Mouse (Mus musculus): Measurements from ENCODE around the gene Kcnab2. TPM values are rescaled to one million over a fixed set of nuclear protein-coding genes. Genes with fewer than 3 reads are reported as not detected.

The Kcnab2 gene
- polyA plus RNA-seq (2012; ENCODE audit: insufficient read depth, insufficient read length, missing spikeins) = 68.8 and 85.3 TPM in 2 replicates

GRCm38 (mm10) chr4:152477466-152478223 is at the start of gene Kcnab2:
TSS of gene Kcnab2 (minus strand) at chr4:152477871.
- peak within 1 kb of the TSS; percentile 32; the same call in 1 of the 2 replicates for H3K27ac ChIP-seq (ENCODE audit: insufficient read depth, low read depth, low read length)
- TF ChIP-seq POLR2A (IDR thresholded peaks at IDR 0.05; ENCODE audit: borderline replicate concordance, low read depth, low read length) (no peak), CTCF (IDR thresholded peaks at IDR 0.05; ENCODE audit: low read depth, low read length) (no peak)
- peaks cover 12% of the 10 kb centered on the region for H3K4me1 ChIP-seq (ENCODE audit: control insufficient read depth, insufficient read depth, low read length)
- H3K4me3 ChIP-seq (ENCODE audit: insufficient read depth, low read length) = peak within 1 kb of the TSS; percentile 96

DNA sequence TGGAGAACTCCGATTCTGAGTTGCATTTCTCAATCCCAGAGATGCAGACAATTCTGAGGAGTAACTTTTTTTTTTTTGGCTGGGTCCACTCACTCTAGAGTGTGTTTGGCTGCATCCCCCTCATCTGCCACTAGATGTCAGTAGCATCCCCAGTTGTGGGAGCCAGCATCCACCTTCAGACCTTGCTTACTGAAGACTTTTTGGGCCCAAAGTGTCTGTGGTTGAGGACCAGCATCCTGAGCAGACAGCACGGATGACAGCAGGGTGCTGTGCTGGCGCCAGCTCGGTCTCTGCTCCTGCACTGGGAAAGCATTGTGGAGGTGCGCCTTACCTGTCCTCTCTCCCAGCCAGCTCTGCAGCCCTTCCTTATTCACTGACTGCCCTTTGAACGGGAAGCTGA is 42.4 kb upstream of the Kcnab2 start:
- H3K27ac ChIP-seq (ENCODE audit: insufficient read depth, low read depth, low read length) = no peak overlapping the region
- H3K4me3 ChIP-seq (ENCODE audit: insufficient read depth, low read length) = no peak overlapping the region
- TF ChIP-seq POLR2A (IDR thresholded peaks at IDR 0.05; ENCODE audit: borderline replicate concordance, low read depth, low read length) (no peak), CTCF (IDR thresholded peaks at IDR 0.05; ENCODE audit: low read depth, low read length) (peak; percentile 49; the same call in 1 of the 2 replicates)
- no peaks in the 10 kb centered on the region for H3K4me1 ChIP-seq (ENCODE audit: control insufficient read depth, insufficient read depth, low read length)

DNA sequence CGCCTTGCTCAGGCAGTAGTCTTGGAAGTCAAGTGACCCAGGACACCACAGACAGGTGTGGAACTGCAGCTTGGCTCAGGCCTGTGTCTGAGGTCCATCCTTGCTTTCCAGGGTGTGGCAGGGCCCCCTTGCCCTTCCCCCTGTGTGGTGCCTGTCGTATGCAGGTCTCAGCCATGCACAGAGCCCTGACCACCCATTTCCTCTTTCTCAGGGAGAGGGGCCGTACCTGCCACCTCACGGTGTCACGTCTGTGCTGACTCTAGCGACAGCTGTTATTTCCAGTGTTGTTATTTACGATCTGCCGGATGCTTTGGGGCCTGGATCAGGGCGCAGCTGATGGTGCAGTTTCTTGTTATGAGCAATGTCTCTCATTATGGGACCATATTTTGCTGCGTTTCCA is 41.4 kb upstream of the Kcnab2 start:
- TF ChIP-seq POLR2A (IDR thresholded peaks at IDR 0.05; ENCODE audit: borderline replicate concordance, low read depth, low read length) = no peak
- no peak for TF ChIP-seq CTCF (IDR thresholded peaks at IDR 0.05; ENCODE audit: low read depth, low read length)
- no peak overlapping the region for H3K4me3 ChIP-seq (ENCODE audit: insufficient read depth, low read length)
- H3K4me1 ChIP-seq (ENCODE audit: control insufficient read depth, insufficient read depth, low read length) = no peaks in the 10 kb centered on the region
- no peak overlapping the region for H3K27ac ChIP-seq (ENCODE audit: insufficient read depth, low read depth, low read length)

DNA sequence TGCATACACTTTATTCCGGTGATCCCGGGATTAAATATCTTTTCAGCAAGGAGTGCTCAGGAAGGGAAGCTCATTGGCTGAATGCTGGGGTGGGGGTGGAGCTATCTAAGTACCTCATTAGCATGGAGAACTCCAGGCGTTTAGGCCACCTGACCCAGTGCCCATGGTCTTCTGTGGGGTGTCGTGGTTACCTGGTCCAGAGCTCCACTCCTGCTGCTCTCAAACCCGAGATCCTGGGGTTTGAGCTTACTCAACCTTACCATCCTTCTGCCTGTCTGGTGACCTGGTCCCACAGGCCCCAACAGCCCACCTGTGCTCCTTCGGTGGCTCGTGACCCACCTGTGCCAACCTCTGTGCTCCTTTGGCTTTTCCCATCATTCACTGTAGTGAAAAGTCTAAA is 37.2 kb upstream of the Kcnab2 start:
- H3K4me3 ChIP-seq (ENCODE audit: insufficient read depth, low read length) = no peak overlapping the region
- no peak overlapping the region for H3K27ac ChIP-seq (ENCODE audit: insufficient read depth, low read depth, low read length)
- TF ChIP-seq POLR2A (IDR thresholded peaks at IDR 0.05; ENCODE audit: borderline replicate concordance, low read depth, low read length) (no peak), CTCF (IDR thresholded peaks at IDR 0.05; ENCODE audit: low read depth, low read length) (no peak)
- no peaks in the 10 kb centered on the region for H3K4me1 ChIP-seq (ENCODE audit: control insufficient read depth, insufficient read depth, low read length)

DNA sequence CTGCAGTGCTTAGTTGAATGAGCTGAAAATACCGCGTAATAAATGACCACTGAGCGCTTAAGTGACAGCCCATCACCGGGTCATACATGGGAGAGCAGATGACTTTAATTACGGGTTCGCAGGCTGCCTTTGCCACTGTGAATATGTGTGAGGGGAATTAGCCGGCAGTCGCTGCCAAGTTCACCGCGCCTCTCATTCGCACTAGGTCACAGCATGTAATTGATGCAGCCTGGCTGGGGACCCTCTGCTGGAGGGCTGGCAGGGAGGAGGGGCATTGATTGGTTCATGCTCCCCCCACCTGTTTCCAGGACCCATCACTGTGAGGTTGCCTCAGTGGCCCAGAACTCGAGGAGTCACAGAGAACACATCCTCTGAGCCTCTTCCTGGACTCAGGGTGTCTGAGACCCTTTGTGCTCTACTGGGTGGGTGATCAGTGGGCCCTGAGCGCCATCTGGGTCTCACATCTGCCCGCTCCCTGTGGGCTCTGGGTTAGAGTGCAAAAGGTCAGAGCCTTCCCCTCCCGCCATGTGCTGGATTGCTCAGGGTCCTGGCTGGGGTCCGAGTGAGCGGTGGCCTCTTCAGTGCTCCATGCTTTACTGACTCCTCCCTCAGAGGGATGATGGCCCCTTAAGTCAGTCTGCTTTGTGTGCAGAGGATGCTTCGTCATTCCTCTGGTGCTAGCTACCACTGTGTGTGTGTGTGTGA is 34.7 kb upstream of the Kcnab2 start:
- no peak for TF ChIP-seq POLR2A (IDR thresholded peaks at IDR 0.05; ENCODE audit: borderline replicate concordance, low read depth, low read length)
- no peak for TF ChIP-seq CTCF (IDR thresholded peaks at IDR 0.05; ENCODE audit: low read depth, low read length)
- Histone ChIP-seq H3K27ac (ENCODE audit: insufficient read depth, low read depth, low read length) (no peak overlapping the region), H3K4me3 (ENCODE audit: insufficient read depth, low read length) (no peak overlapping the region)

GRCm38 (mm10) chr4:152494360-152494879 is 16.7 kb upstream of the Kcnab2 start:
- Histone ChIP-seq H3K4me3 (ENCODE audit: insufficient read depth, low read length) (no peak overlapping the region), H3K27ac (ENCODE audit: insufficient read depth, low read depth, low read length) (no peak overlapping the region), H3K4me1 (ENCODE audit: control insufficient read depth, insufficient read depth, low read length) (no peaks in the 10 kb centered on the region)
- TF ChIP-seq CTCF (IDR thresholded peaks at IDR 0.05; ENCODE audit: low read depth, low read length) = no peak
- no peak for TF ChIP-seq POLR2A (IDR thresholded peaks at IDR 0.05; ENCODE audit: borderline replicate concordance, low read depth, low read length)

More for the DNA sequence above, 34.7 kb upstream of the Kcnab2 start:
- no peaks in the 10 kb centered on the region for H3K4me1 ChIP-seq (ENCODE audit: control insufficient read depth, insufficient read depth, low read length)

- Histone ChIP-seq H3K27ac (ENCODE audit: insufficient read depth, low read depth, low read length) (no peak overlapping the region), H3K4me3 (ENCODE audit: insufficient read depth, low read length) (peak overlapping the region; percentile 48), H3K4me1 (ENCODE audit: control insufficient read depth, insufficient read depth, low read length) (no peaks in the 10 kb centered on the region)
- TF ChIP-seq POLR2A (IDR thresholded peaks at IDR 0.05; ENCODE audit: borderline replicate concordance, low read depth, low read length) (no peak), CTCF (IDR thresholded peaks at IDR 0.05; ENCODE audit: low read depth, low read length) (peak; percentile 74)
Measured at GRCm38 (mm10) chr4:152491250-152491899, 13.7 kb upstream of the Kcnab2 start.

- H3K4me1 ChIP-seq (ENCODE audit: control insufficient read depth, insufficient read depth, low read length) = no peaks in the 10 kb centered on the region
- H3K4me3 ChIP-seq (ENCODE audit: insufficient read depth, low read length) = no peak overlapping the region
- no peak overlapping the region for H3K27ac ChIP-seq (ENCODE audit: insufficient read depth, low read depth, low read length)
- TF ChIP-seq POLR2A (IDR thresholded peaks at IDR 0.05; ENCODE audit: borderline replicate concordance, low read depth, low read length) (no peak), CTCF (IDR thresholded peaks at IDR 0.05; ENCODE audit: low read depth, low read length) (no peak)
Measured at GRCm38 (mm10) chr4:152490311-152490710, 12.6 kb upstream of the Kcnab2 start.

DNA sequence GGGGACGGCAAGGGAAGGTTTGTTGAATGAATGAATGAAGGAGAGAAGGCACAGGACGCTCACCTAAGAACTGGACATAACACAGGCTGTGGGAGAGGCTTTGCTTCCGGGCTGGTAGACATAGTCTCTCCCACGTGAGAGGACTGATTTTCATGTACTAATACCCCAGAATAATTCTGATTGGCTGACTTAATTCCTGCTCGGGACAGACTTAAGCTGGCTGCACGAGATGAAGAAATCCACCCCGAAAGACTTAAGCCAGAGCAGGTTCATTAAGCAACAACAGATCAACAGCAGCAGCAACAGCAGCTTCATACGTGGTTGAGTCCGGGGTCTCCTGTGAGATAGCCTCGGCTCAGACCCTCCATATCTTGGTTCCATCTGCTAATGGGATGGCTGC is 10.4 kb upstream of the Kcnab2 start:
- TF ChIP-seq CTCF (IDR thresholded peaks at IDR 0.05; ENCODE audit: low read depth, low read length) (no peak), POLR2A (IDR thresholded peaks at IDR 0.05; ENCODE audit: borderline replicate concordance, low read depth, low read length) (no peak)
- H3K4me3 ChIP-seq (ENCODE audit: insufficient read depth, low read length) = no peak overlapping the region
- no peak overlapping the region for H3K27ac ChIP-seq (ENCODE audit: insufficient read depth, low read depth, low read length)
- no peaks in the 10 kb centered on the region for H3K4me1 ChIP-seq (ENCODE audit: control insufficient read depth, insufficient read depth, low read length)
